Mouse (Mus musculus): ENCODE measurements at regions not wholly inside any gene's neighbourhood (a gene's known extent, or its start where the extent isn't known, plus 50 kb on each side); places are given as distances from the start of the nearest gene placed in this dataset.

DNA sequence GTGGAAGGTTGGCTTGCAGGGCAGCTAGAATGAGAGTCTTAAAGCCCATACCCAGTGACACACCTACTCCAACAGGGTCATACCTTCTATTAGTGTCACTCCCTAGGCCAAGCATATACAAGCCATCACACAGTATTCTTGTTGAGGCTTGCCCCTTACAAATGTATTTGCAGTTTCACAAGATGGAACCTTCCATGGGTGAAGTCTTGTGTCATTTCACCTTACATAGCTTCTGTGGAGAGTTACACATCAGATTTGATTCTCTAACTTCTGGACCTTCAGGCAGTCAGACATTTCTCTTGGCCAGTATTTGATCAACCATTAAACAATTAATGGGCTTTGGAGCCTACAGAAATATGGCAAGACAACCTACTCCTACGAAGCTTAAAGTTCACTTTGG is 210.6 kb upstream of the Tbl1xr1 start:
- no peak for ATAC-seq (ENCODE audit: insufficient number of reproducible peaks, low FRiP score)
- Histone ChIP-seq H3K4me3 (no peak overlapping the region), H3K27me3 (replicated peaks) (no peaks in the 10 kb centered on the region), H3K9me3 (replicated peaks) (no peaks in the 10 kb centered on the region), H3K36me3 (no peaks in the 10 kb centered on the region), H3K27ac (ENCODE audit: poor library complexity, severe bottlenecking) (no peak overlapping the region), H3K9ac (no peak overlapping the region), H3K4me2 (no peak overlapping the region), H3K4me1 (replicated peaks) (peaks cover 9% of the 10 kb centered on the region)
- 88% methylated on average over 1 of the region's 1 CpGs for WGBS

- Histone ChIP-seq H3K9me3 (replicated peaks) (no peaks in the 10 kb centered on the region), H3K36me3 (no peaks in the 10 kb centered on the region), H3K27me3 (replicated peaks) (no peaks in the 10 kb centered on the region), H3K9ac (no peak overlapping the region), H3K27ac (ENCODE audit: poor library complexity, severe bottlenecking) (no peak overlapping the region), H3K4me1 (replicated peaks) (no peaks in the 10 kb centered on the region), H3K4me2 (no peak overlapping the region), H3K4me3 (no peak overlapping the region)
- WGBS: 86% methylated on average over 2 of the region's 2 CpGs
- ATAC-seq (ENCODE audit: insufficient number of reproducible peaks, low FRiP score): no peak
These were observed 198.1 kb upstream of the Tbl1xr1 start for GRCm38 (mm10) chr3:21878396-21878795.

GRCm38 (mm10) chr3:21884216-21884615 is 192.2 kb upstream of the Tbl1xr1 start:
- H3K4me1 ChIP-seq (replicated peaks): no peaks in the 10 kb centered on the region
- no peak overlapping the region for H3K9ac ChIP-seq
- H3K9me3 ChIP-seq (replicated peaks): no peaks in the 10 kb centered on the region
- no peak overlapping the region for H3K27ac ChIP-seq (ENCODE audit: poor library complexity, severe bottlenecking)
- H3K4me2 ChIP-seq: no peak overlapping the region
- ATAC-seq (ENCODE audit: insufficient number of reproducible peaks, low FRiP score): no peak
- no peaks in the 10 kb centered on the region for H3K27me3 ChIP-seq (replicated peaks)
- no peaks in the 10 kb centered on the region for H3K36me3 ChIP-seq
- 49% methylated on average over 3 of the region's 3 CpGs for WGBS
- H3K4me3 ChIP-seq: no peak overlapping the region

DNA sequence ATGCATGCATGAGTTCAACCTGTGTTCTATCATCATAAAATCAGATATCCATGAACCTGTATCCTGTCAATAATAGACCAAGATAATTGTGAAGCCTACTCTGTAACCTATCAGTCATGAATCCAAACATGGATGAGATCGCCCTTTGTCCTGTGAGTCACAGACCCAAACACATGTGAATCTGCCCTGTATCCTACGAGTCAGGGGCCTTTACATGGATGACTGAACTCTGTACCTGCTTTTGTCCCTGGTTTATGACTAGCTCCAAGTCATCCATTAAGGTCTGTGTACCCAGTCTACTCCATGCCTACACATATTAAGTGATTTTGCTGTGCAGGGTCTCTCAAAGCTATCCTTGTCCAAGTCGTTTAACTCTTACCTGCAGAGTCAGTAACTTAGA is 187.7 kb upstream of the Tbl1xr1 start:
- no peak overlapping the region for H3K4me3 ChIP-seq
- H3K4me1 ChIP-seq (replicated peaks): no peaks in the 10 kb centered on the region
- no peak overlapping the region for H3K9ac ChIP-seq
- no peak overlapping the region for H3K4me2 ChIP-seq
- no peaks in the 10 kb centered on the region for H3K9me3 ChIP-seq (replicated peaks)
- H3K27ac ChIP-seq (ENCODE audit: poor library complexity, severe bottlenecking): no peak overlapping the region
- H3K27me3 ChIP-seq (replicated peaks): no peaks in the 10 kb centered on the region
- WGBS: 83% methylated on average over 3 of the region's 3 CpGs
- ATAC-seq (ENCODE audit: insufficient number of reproducible peaks, low FRiP score): no peak
- no peaks in the 10 kb centered on the region for H3K36me3 ChIP-seq

DNA sequence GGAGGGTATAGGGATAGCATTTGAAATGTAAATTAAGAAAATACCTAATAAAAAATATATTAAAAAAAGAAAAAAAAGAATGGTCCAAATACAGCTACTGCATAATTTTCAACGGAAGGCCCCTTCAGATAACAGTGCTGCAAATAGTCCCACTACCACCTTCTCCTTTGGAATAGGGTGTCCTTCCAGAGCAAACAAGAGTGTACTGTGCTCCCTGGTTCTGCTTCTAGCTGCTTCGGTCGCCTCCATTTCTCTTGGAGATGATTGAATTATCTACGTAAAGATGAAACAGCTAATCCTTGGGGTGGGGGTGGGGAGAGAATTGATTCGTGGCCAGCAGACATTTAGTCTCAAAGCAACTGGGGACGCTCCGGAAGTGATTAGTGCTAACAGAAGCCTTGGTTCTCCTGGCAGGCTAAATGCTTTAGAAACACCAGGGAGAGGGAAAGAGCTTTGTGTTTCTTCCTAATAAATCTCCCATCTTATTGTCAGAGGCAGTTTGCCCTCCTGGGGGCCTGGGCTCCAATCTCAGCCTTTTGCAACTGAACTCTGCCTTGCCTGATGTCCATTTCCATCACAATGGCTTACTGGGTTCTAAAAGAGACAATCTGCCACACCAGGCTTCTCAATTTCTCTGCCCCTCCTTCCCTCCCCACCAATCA is 184.5 kb upstream of the Tbl1xr1 start:
- Histone ChIP-seq H3K9ac (no peak overlapping the region), H3K4me3 (no peak overlapping the region), H3K36me3 (no peaks in the 10 kb centered on the region), H3K27me3 (replicated peaks) (no peaks in the 10 kb centered on the region), H3K4me1 (replicated peaks) (no peaks in the 10 kb centered on the region), H3K9me3 (replicated peaks) (no peaks in the 10 kb centered on the region), H3K27ac (ENCODE audit: poor library complexity, severe bottlenecking) (no peak overlapping the region), H3K4me2 (no peak overlapping the region)
- WGBS: 46% methylated on average over 7 of the region's 7 CpGs
- ATAC-seq (ENCODE audit: insufficient number of reproducible peaks, low FRiP score): no peak

- ATAC-seq (ENCODE audit: insufficient number of reproducible peaks, low FRiP score): no peak
- H3K9ac ChIP-seq: no peak overlapping the region
- no peaks in the 10 kb centered on the region for H3K4me1 ChIP-seq (replicated peaks)
- WGBS: 59% methylated on average over 8 of the region's 8 CpGs
- no peaks in the 10 kb centered on the region for H3K9me3 ChIP-seq (replicated peaks)
- H3K4me3 ChIP-seq: no peak overlapping the region
- no peak overlapping the region for H3K27ac ChIP-seq (ENCODE audit: poor library complexity, severe bottlenecking)
- no peaks in the 10 kb centered on the region for H3K36me3 ChIP-seq
- no peak overlapping the region for H3K4me2 ChIP-seq
- no peaks in the 10 kb centered on the region for H3K27me3 ChIP-seq (replicated peaks)
These were observed 183.5 kb upstream of the Tbl1xr1 start for GRCm38 (mm10) chr3:21892864-21893404.

- no peak for ATAC-seq (ENCODE audit: insufficient number of reproducible peaks, low FRiP score)
- no peak overlapping the region for H3K4me3 ChIP-seq
These were observed 180.9 kb upstream of the Tbl1xr1 start for GRCm38 (mm10) chr3:21895551-21895950.

GRCm38 (mm10) chr3:21898241-21898640 is 178.2 kb upstream of the Tbl1xr1 start:
- Histone ChIP-seq H3K4me2 (no peak overlapping the region), H3K36me3 (no peaks in the 10 kb centered on the region)
- WGBS: 70% methylated on average over 5 of the region's 5 CpGs

More at GRCm38 (mm10) chr3:21895551-21895950, 180.9 kb upstream of the Tbl1xr1 start:
- Histone ChIP-seq H3K4me2 (no peak overlapping the region), H3K27ac (ENCODE audit: poor library complexity, severe bottlenecking) (no peak overlapping the region), H3K9ac (no peak overlapping the region), H3K9me3 (replicated peaks) (no peaks in the 10 kb centered on the region), H3K27me3 (replicated peaks) (no peaks in the 10 kb centered on the region), H3K36me3 (no peaks in the 10 kb centered on the region), H3K4me1 (replicated peaks) (0 out of 2 replicates have a peak, but pooled peaks cover 4% of the 10 kb centered on the region)
- WGBS: 79% methylated on average over 2 of the region's 2 CpGs

GRCm38 (mm10) chr3:21905384-21906073 is 170.9 kb upstream of the Tbl1xr1 start:
- Histone ChIP-seq H3K27ac (ENCODE audit: poor library complexity, severe bottlenecking) (no peak overlapping the region), H3K36me3 (no peaks in the 10 kb centered on the region), H3K4me3 (no peak overlapping the region), H3K9ac (no peak overlapping the region), H3K9me3 (replicated peaks) (no peaks in the 10 kb centered on the region), H3K27me3 (replicated peaks) (no peaks in the 10 kb centered on the region), H3K4me2 (no peak overlapping the region), H3K4me1 (replicated peaks) (0 out of 2 replicates have a peak, but pooled peaks cover 3% of the 10 kb centered on the region)
- WGBS: 40% methylated on average over 2 of the region's 2 CpGs
- no peak for ATAC-seq (ENCODE audit: insufficient number of reproducible peaks, low FRiP score)

More at GRCm38 (mm10) chr3:21898241-21898640, 178.2 kb upstream of the Tbl1xr1 start:
- Histone ChIP-seq H3K4me1 (replicated peaks) (0 out of 2 replicates have a peak, but pooled peaks cover 4% of the 10 kb centered on the region), H3K4me3 (no peak overlapping the region), H3K27me3 (replicated peaks) (no peaks in the 10 kb centered on the region), H3K9me3 (replicated peaks) (no peaks in the 10 kb centered on the region), H3K27ac (ENCODE audit: poor library complexity, severe bottlenecking) (no peak overlapping the region), H3K9ac (no peak overlapping the region)
- ATAC-seq (ENCODE audit: insufficient number of reproducible peaks, low FRiP score): no peak

GRCm38 (mm10) chr3:21908828-21909227 is 167.6 kb upstream of the Tbl1xr1 start:
- ATAC-seq (ENCODE audit: insufficient number of reproducible peaks, low FRiP score): no peak
- Histone ChIP-seq H3K27ac (ENCODE audit: poor library complexity, severe bottlenecking) (no peak overlapping the region), H3K4me1 (replicated peaks) (0 out of 2 replicates have a peak, but pooled peaks cover 3% of the 10 kb centered on the region), H3K36me3 (no peaks in the 10 kb centered on the region), H3K4me3 (no peak overlapping the region), H3K27me3 (replicated peaks) (no peaks in the 10 kb centered on the region), H3K9me3 (replicated peaks) (no peaks in the 10 kb centered on the region), H3K9ac (no peak overlapping the region), H3K4me2 (no peak overlapping the region)
- WGBS: 86% methylated on average over 4 of the region's 4 CpGs

GRCm38 (mm10) chr3:21910080-21910479 is 166.4 kb upstream of the Tbl1xr1 start:
- Histone ChIP-seq H3K4me2 (no peak overlapping the region), H3K27me3 (replicated peaks) (no peaks in the 10 kb centered on the region), H3K9ac (no peak overlapping the region), H3K9me3 (replicated peaks) (no peaks in the 10 kb centered on the region), H3K4me1 (replicated peaks) (0 out of 2 replicates have a peak, but pooled peaks cover 3% of the 10 kb centered on the region), H3K36me3 (no peaks in the 10 kb centered on the region), H3K27ac (ENCODE audit: poor library complexity, severe bottlenecking) (no peak overlapping the region), H3K4me3 (no peak overlapping the region)
- WGBS: 77% methylated on average over 1 of the region's 1 CpGs
- ATAC-seq (ENCODE audit: insufficient number of reproducible peaks, low FRiP score): no peak
